Mouse (Mus musculus) hindbrain, embryonic 15.5 days (tissue): ENCODE data around the gene 4921524J17Rik. TPM values are rescaled to one million over a fixed set of nuclear protein-coding genes. Genes with fewer than 3 reads are reported as not detected.

Experiments
- ATAC-seq: fragments of 200-750 bp; cut with Nextera tagmentation; 2 replicates; pipeline ENCODE4 v1.8.0; 2017; ENCODE audit warnings: low read depth, moderate number of reproducible peaks, moderate TSS enrichment; ENCODE audit not compliant: low FRiP score
- H3K27ac ChIP-seq: fragments of 300-500 bp; sonication (generic); replicated peaks from 2 replicates; pipeline ENCODE4 v1.5.1; 2015; ENCODE audit warnings: mild to moderate bottlenecking, inconsistent platforms
- H3K27me3 ChIP-seq: fragments of 300-500 bp; sonication (generic); 2 replicates; pipeline ENCODE4 v1.6.1; 2015; ENCODE audit warnings: control low read depth, inconsistent platforms
- H3K36me3 ChIP-seq: fragments of 300-500 bp; sonication (generic); 2 replicates; pipeline ENCODE4 v1.6.1; 2015; ENCODE audit warnings: control low read depth, inconsistent platforms
- H3K4me1 ChIP-seq: fragments of 300-500 bp; sonication (generic); replicated peaks from 2 replicates; pipeline ENCODE4 v1.6.1; 2015; ENCODE audit warnings: control low read depth, inconsistent platforms
- H3K4me2 ChIP-seq: fragments of 300-500 bp; sonication (generic); 2 replicates; pipeline ENCODE4 v1.6.1; 2015; ENCODE audit warnings: moderate library complexity, mild to moderate bottlenecking, inconsistent platforms
- H3K4me3 ChIP-seq: fragments of 300-500 bp; sonication (generic); 2 replicates; pipeline ENCODE4 v1.5.1; 2015; ENCODE audit warnings: mild to moderate bottlenecking, inconsistent platforms
- H3K9ac ChIP-seq: fragments of 300-500 bp; sonication (generic); 2 replicates; pipeline ENCODE4 v1.6.1; 2015; ENCODE audit warnings: inconsistent platforms
- H3K9me3 ChIP-seq: fragments of 300-500 bp; sonication (generic); 2 replicates; pipeline ENCODE4 v1.6.1; 2016; ENCODE audit warnings: control low read depth, inconsistent platforms
- WGBS: fragments of 180-500 bp; shearing (Covaris S2); methylation state at CpG from one replicate; pipeline ENCODE4 v1.1.7; 2015; 5-methylcytosine and 5-hydroxymethylcytosine counted together
- polyA plus RNA-seq: library from polyadenylated mRNA; unstranded; fragments of >200 nt; fragmentation: Nextera tagmentation; extraction: Ambion mirVana; gene quantifications from 2 replicates; pipeline ENCODE4 v1.2.1, GENCODE M21; 2015

Gene 4921524J17Rik
- polyA plus RNA-seq = 36.8 and 38.1 TPM in 2 replicates

DNA sequence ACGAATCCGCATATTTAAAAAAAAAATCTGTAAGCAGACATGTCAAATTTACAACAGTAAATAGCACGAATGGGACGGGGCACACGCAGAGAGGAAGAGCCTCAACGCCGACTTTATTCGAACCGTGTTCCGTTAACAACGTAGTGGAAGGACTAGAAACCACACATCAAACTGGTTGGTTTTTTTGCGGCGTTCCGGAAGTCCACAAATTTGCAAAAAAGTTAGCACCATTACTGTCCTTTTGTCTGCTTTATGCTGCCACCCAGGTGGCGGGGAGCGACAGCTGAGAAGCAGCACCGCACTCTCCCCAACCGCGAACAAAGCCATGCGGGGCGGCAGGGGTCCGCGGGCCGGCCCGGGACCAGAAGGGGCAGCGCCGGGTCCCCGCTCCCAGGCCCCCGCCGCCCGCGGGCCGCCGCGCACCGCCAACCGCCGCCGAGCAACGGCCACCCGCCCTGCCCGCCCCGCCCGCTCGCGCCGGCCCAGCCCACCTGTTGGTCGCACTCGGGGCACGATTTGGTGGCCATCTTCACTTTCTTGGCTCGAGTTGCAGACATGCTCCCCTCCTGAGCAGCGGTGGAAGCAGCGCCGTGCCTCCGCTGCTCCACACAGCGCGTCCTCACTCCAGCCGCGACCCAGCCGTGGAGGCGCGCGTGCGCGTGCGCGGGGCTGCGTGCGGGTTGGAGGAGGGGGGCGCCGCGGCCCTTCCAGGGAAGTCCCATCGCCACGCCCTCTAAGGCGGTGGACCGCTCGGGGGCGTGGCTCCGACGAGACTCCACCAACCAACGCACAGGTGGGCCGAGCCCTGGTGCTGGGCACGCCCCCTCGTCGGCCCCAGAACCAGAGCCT lies at the start of gene 4921524J17Rik:
Gene 4921524J17Rik (minus strand): TSS at position 666 of the 849 bp plus-strand sequence.
- peak within 1 kb of the TSS; percentile 71 for H3K9ac ChIP-seq
- H3K4me3 ChIP-seq = peak within 1 kb of the TSS; percentile 77
- peak; percentile 100 for ATAC-seq
- peaks cover 32% of the 10 kb centered on the region for H3K4me1 ChIP-seq
- under 1% methylated on average over 79 of the region's 85 CpGs for WGBS
- peak within 1 kb of the TSS; percentile 55 for H3K4me2 ChIP-seq
- no peaks in the 10 kb centered on the region for H3K27me3 ChIP-seq
- H3K36me3 ChIP-seq = no peaks in the 10 kb centered on the region
- peak within 1 kb of the TSS; percentile 90 for H3K27ac ChIP-seq
- H3K9me3 ChIP-seq = no peaks in the 10 kb centered on the region

DNA sequence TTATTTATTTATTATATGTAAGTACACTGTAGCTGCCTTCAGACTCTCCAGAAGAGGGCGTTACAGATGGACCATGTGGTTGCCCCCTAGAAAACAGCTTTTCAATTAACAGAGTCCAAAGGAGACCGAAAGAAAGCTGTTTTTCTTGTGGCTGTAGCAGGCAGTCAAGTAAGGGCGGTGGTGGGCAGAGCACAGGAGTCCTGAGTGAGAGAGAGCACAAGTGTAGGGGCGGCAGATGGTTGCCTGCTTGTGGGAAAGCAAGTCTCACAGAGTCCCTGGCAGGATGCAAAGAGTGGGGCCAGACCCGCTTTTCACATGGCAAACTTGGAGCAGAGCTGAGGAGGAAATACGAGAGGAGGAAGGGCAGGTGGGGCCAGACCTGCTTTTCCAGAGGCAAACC lies 49.8 kb upstream of the 4921524J17Rik start:
- Histone ChIP-seq H3K9ac (no peak overlapping the region), H3K4me2 (0 out of 2 replicates have a peak overlapping the region, but pooled peaks have one; percentile 44), H3K36me3 (no peaks in the 10 kb centered on the region), H3K4me1 (no peaks in the 10 kb centered on the region), H3K27me3 (no peaks in the 10 kb centered on the region), H3K9me3 (no peaks in the 10 kb centered on the region), H3K4me3 (no peak overlapping the region), H3K27ac (no peak overlapping the region)
- no peak for ATAC-seq
- 66% methylated on average over 6 of the region's 6 CpGs for WGBS

DNA sequence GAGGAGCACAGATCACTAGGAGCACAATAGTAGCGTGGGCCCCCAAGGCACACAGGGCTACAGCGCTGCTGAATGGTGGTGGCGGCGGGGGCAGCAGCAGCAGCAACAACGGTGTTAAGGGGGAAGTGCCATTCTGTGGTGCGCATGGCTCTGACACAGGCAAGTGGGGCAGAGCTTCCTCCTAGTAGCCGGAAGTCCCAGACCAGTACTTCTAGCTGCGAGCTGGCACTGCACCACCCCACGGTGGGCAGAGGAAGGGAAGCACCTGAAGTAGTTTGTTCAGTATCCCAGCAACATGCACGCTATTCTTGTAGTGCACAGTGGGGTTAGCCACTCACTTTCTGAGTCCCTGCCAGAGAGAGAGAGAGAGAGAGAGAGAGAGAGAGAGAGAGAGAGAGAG lies 49.3 kb upstream of the 4921524J17Rik start:
- H3K9ac ChIP-seq = no peak overlapping the region
- no peaks in the 10 kb centered on the region for H3K9me3 ChIP-seq
- H3K27me3 ChIP-seq = no peaks in the 10 kb centered on the region
- H3K4me3 ChIP-seq = 0 out of 2 replicates have a peak overlapping the region, but pooled peaks have one; percentile 5
- no peaks in the 10 kb centered on the region for H3K36me3 ChIP-seq
- ATAC-seq = peak; percentile 48; the same call in 1 of the 2 replicates
- H3K4me2 ChIP-seq = peak overlapping the region; percentile 44
- 19% methylated on average over 10 of the region's 10 CpGs for WGBS
- H3K4me1 ChIP-seq = no peaks in the 10 kb centered on the region
- no peak overlapping the region for H3K27ac ChIP-seq

DNA sequence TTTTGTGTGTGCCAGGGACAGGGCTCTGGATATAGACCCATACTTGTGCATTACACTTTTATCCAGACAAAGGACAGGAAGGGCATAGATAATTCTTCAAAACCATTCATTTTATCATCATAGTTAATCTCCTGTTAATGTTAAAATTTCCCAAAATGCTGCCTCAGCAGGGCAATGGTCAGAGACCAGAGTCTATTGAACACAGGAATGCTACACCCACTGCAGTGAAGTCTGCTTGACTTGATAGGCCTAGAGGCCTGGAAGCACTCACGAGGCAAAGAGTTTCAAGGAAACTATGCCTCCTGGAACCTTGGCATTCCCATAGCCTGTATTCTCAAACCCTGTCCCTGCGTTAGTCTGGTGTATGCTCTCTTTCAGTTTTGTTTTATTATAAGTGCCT lies 47.1 kb upstream of the 4921524J17Rik start:
- H3K4me2 ChIP-seq = no peak overlapping the region

DNA sequence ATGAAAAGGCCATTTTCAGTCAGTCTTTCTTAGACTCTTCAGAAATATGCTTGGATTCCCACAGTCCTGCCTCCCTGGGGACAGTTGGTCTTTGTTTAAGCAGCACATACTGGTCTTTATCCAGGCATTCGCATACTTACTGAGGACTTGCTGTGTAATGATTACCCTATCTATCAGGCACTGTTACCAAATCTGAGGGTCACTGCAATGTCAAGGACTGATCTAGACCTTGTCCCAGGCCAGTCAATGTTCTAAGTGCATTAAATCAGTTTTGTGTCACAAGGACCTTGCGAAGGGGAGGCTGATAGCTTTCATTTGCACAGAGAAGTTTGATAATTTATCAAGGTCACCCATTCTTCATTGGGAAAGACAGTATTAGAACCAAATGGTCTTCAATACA lies 45.8 kb upstream of the 4921524J17Rik start:
- 82% methylated on average over 2 of the region's 2 CpGs for WGBS
- Histone ChIP-seq H3K27me3 (no peaks in the 10 kb centered on the region), H3K9ac (no peak overlapping the region), H3K36me3 (no peaks in the 10 kb centered on the region), H3K27ac (no peak overlapping the region), H3K4me1 (no peaks in the 10 kb centered on the region), H3K4me2 (no peak overlapping the region), H3K4me3 (no peak overlapping the region), H3K9me3 (no peaks in the 10 kb centered on the region)
- no peak for ATAC-seq

More for the DNA sequence above, 47.1 kb upstream of the 4921524J17Rik start:
- no peaks in the 10 kb centered on the region for H3K36me3 ChIP-seq
- no peak for ATAC-seq
- H3K27ac ChIP-seq = no peak overlapping the region
- H3K4me1 ChIP-seq = no peaks in the 10 kb centered on the region
- no peaks in the 10 kb centered on the region for H3K27me3 ChIP-seq
- H3K4me3 ChIP-seq = no peak overlapping the region
- H3K9ac ChIP-seq = no peak overlapping the region
- WGBS = 95% methylated on average over 2 of the region's 2 CpGs
- no peaks in the 10 kb centered on the region for H3K9me3 ChIP-seq

DNA sequence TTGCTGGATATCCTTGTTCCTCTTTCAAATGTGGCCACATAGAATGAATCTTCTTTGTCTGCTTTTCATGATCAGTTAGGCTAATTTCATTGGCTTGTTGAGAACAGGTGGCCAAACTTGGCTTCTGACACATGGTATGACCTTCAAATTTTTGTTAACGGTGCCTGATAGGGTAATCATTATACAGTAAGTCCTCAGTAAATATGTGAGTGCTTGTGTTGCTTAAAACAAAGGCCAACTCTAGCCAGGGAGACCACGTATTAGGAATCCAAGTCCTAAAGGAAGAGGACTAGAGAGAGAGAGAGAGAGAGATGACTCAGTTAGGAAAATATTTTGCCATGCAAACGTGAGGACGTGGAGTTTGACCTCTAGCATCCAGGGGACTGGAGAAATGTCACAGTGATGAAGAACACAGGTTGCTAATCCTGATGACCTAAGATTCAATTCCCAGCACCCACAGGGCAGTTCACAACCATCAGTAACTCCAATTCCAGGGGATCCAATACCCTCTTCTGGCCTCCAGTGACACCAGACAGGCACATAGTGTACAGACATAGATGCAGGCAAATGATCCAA lies 44.4 kb upstream of the 4921524J17Rik start:
- H3K9me3 ChIP-seq = no peaks in the 10 kb centered on the region
- H3K9ac ChIP-seq = no peak overlapping the region
- no peaks in the 10 kb centered on the region for H3K4me1 ChIP-seq

DNA sequence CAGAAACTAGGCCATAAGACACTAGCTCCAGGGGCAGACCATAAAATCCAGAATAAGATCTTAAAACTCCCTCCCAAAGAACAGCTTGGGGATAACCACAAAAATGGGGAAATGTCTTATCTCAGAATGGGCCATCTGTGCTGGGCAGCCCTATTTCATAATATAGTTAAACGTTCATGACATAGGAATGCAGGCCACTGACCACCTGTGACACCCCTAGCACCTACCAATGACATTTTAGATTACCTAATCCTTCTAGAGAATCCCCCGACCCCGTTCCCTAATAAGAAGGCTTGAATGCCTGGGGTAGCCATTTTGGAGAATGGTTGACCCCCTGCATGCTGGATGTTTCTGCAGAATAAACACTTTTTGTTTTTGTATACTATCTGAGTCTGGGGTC lies 42.3 kb upstream of the 4921524J17Rik start:
- H3K27me3 ChIP-seq = no peaks in the 10 kb centered on the region
- no peak overlapping the region for H3K9ac ChIP-seq
- H3K4me2 ChIP-seq = no peak overlapping the region
- no peak for ATAC-seq
- H3K4me3 ChIP-seq = no peak overlapping the region
- no peaks in the 10 kb centered on the region for H3K4me1 ChIP-seq
- H3K27ac ChIP-seq = no peak overlapping the region
- no peaks in the 10 kb centered on the region for H3K36me3 ChIP-seq
- no peaks in the 10 kb centered on the region for H3K9me3 ChIP-seq
- 90% methylated on average over 3 of the region's 3 CpGs for WGBS

More for the DNA sequence above, 44.4 kb upstream of the 4921524J17Rik start:
- Histone ChIP-seq H3K4me3 (no peak overlapping the region), H3K27me3 (no peaks in the 10 kb centered on the region), H3K36me3 (no peaks in the 10 kb centered on the region), H3K27ac (no peak overlapping the region), H3K4me2 (no peak overlapping the region)
- 78% methylated on average over 4 of the region's 4 CpGs for WGBS
- no peak for ATAC-seq

DNA sequence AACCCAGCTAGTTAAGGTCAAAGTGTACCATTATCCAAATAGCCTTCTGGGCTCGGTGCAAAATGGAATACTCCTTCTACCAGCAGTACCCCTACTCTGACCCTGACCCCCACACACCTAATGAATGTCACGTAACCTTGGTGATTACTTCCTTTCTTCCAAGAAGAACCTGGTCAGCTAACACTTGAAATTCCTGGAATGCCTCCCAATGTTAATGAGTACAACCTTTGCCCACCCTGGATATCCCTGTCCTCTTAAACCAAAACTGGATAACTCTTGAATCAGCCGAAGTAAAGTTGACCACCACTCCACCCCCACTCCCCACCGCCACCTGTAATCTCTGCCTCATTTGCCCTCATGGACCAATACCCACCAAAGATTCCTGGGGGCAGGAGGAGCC lies 40.6 kb upstream of the 4921524J17Rik start:
- Histone ChIP-seq H3K9me3 (no peaks in the 10 kb centered on the region), H3K4me1 (no peaks in the 10 kb centered on the region), H3K4me3 (no peak overlapping the region), H3K4me2 (no peak overlapping the region), H3K36me3 (no peaks in the 10 kb centered on the region), H3K27me3 (no peaks in the 10 kb centered on the region), H3K9ac (no peak overlapping the region), H3K27ac (no peak overlapping the region)
- no peak for ATAC-seq
- WGBS = 85% methylated on average over 4 of the region's 4 CpGs

DNA sequence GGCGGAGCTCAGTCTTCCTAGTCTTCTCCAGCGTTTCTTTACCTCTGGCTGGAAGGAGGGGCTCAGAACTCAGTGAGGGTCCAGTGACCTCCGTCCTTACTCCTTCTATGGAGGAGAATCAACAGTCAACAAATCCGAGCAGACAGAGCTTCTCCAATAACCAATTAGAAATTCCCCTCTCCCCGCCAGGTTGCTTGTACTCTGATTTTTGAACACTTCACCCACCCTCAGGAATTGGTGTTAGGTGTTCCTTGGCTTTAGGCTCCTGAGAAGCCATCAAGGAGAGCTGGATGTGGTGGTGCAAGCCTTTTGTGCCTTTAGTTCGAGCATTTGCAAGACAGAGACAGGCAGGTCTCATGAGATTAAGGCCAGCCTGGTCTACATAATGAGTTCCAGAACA lies 40.2 kb upstream of the 4921524J17Rik start:
- no peaks in the 10 kb centered on the region for H3K36me3 ChIP-seq
- H3K9ac ChIP-seq = no peak overlapping the region
- no peaks in the 10 kb centered on the region for H3K4me1 ChIP-seq
- WGBS = 73% methylated on average over 6 of the region's 6 CpGs
- H3K27me3 ChIP-seq = no peaks in the 10 kb centered on the region
- H3K27ac ChIP-seq = no peak overlapping the region
- no peak overlapping the region for H3K4me3 ChIP-seq
- no peak for ATAC-seq
- no peak overlapping the region for H3K4me2 ChIP-seq
- H3K9me3 ChIP-seq = no peaks in the 10 kb centered on the region

DNA sequence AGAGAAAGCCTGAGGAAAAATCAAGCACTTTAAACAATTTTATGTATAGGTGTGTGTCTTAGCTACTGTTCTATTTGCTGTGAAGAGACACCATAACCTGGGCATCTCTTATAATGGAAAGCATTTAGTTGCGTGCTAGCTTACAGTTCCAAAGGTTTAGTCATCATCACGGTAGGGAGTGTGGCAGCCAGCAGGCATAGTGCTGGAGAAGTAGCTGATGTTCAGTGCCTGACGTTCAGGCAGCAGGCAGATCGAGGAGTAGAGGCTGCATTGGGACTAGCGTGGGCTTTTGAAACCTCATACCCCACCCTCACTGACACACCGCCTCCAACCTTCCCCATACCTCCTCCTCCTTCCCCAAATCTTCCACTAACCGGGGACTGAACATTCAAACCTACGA lies 38.1 kb upstream of the 4921524J17Rik start:
- Histone ChIP-seq H3K9me3 (no peaks in the 10 kb centered on the region), H3K27me3 (no peaks in the 10 kb centered on the region), H3K27ac (no peak overlapping the region), H3K36me3 (no peaks in the 10 kb centered on the region), H3K9ac (no peak overlapping the region), H3K4me3 (no peak overlapping the region), H3K4me1 (no peaks in the 10 kb centered on the region), H3K4me2 (no peak overlapping the region)
- 85% methylated on average over 8 of the region's 8 CpGs for WGBS
- ATAC-seq = no peak

DNA sequence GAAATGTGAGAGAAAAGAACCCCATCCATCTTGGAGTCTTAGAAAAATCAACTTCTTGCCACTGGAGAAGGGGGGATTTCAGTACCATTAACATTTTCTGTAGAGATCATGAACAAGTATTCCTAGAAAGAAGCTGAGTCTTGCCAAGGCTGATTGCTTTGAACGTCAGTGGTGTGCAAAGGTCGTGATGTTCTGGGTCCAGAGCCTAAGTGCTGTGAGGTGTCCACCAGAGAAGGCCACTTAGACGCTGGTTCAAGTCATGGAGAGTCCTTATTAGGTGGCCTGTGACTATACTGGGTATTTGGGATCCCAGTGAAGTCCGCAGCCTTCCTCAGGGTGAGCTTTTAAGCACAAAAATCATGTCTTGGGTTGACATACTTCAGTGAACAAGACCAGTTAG lies 33.4 kb upstream of the 4921524J17Rik start:
- Histone ChIP-seq H3K4me2 (no peak overlapping the region), H3K9ac (no peak overlapping the region), H3K27ac (no peak overlapping the region), H3K4me1 (no peaks in the 10 kb centered on the region), H3K27me3 (no peaks in the 10 kb centered on the region), H3K36me3 (no peaks in the 10 kb centered on the region), H3K4me3 (no peak overlapping the region), H3K9me3 (no peaks in the 10 kb centered on the region)
- 86% methylated on average over 4 of the region's 4 CpGs for WGBS
- no peak for ATAC-seq

DNA sequence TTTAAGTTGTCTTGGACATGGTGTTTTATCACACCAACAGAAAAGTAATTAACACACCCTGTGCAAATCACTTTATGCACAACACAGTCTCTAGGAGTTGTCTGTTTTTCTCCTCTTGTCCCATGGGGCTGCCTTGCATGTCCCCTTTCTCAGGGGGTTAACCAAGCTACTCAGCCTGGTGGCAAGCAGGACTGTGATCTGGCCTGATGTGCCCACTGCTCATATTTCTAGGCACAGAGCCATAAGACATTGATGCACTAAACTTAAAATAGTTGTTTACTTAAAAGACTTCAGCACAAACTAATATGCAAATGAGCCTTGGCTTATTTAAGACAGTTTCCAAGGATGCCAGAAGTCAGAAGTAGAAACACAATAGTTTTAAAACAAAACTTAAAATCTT lies 31.7 kb upstream of the 4921524J17Rik start:
- no peaks in the 10 kb centered on the region for H3K27me3 ChIP-seq

More for the DNA sequence above, 31.7 kb upstream of the 4921524J17Rik start:
- H3K36me3 ChIP-seq = no peaks in the 10 kb centered on the region
- no peak overlapping the region for H3K27ac ChIP-seq
- H3K9me3 ChIP-seq = no peaks in the 10 kb centered on the region
- no peak overlapping the region for H3K4me2 ChIP-seq
- no peak overlapping the region for H3K9ac ChIP-seq
- no peak overlapping the region for H3K4me3 ChIP-seq
- H3K4me1 ChIP-seq = no peaks in the 10 kb centered on the region
- ATAC-seq = no peak
